19 mouse cellular contexts compared by ENCODE assay signal in genomic region chr11:94563383-94563782, GRCm38 (mm10). TPM values are rescaled to one million over a fixed set of nuclear protein-coding genes. Genes with fewer than 3 reads are reported as not detected.
A peak's percentile ranks its signal among the peaks of the same experiment; 100 is the strongest.
DNase-seq lines count a peak whose midpoint lies in the region; ATAC-seq and TF ChIP-seq lines count a peak whose summit lies in the region.
"Had no signal": no experiment of that assay in that cellular context is flagged by ENCODE, and none has a peak within 500 bp of the region (broad histone marks: within the 10 kb centered on the region; RNA-seq: fewer than 3 reads in every experiment).

No protein-coding gene starts in this region.

- H3K9me3 ChIP-seq in heart, embryonic 12.5 days (replicated peaks), result no peaks in the 10 kb centered on the region
- no peaks in the 10 kb centered on the region for H3K9me3 ChIP-seq in limb, embryonic 13.5 days
- H3K9me3 ChIP-seq: embryonic facial prominence, embryonic 10.5 days; forebrain, embryonic 13.5 days; hindbrain, embryonic 15.5 days had no signal

- peaks cover 14% of the 10 kb centered on the region for H3K4me1 ChIP-seq in heart, embryonic 12.5 days (replicated peaks)
- peaks cover 28% of the 10 kb centered on the region for H3K4me1 ChIP-seq in limb, embryonic 13.5 days
- H3K4me1 ChIP-seq in kidney, adult 2 months (ENCODE audit: control insufficient read depth, insufficient read depth, low read length), result no peaks in the 10 kb centered on the region

- peaks cover 8% of the 10 kb centered on the region for H3K36me3 ChIP-seq in heart, embryonic 12.5 days
- H3K36me3 ChIP-seq in limb, embryonic 13.5 days, result peaks cover 19% of the 10 kb centered on the region
- H3K36me3 ChIP-seq in kidney, adult 2 months (ENCODE audit: control insufficient read depth, insufficient read depth, low read length), result no peaks in the 10 kb centered on the region
- H3K36me3 ChIP-seq: hindbrain, embryonic 15.5 days had no signal

- H3K9ac ChIP-seq in heart, embryonic 12.5 days, result no peak overlapping the region
- no peak overlapping the region for H3K9ac ChIP-seq in limb, embryonic 13.5 days
- H3K9ac ChIP-seq: forebrain, embryonic 13.5 days; forebrain, postnatal 0 days; hindbrain, embryonic 15.5 days had no signal

- no peak for ATAC-seq in heart, embryonic 12.5 days (ENCODE audit: insufficient number of reproducible peaks, low FRiP score)
- ATAC-seq in limb, embryonic 13.5 days (ENCODE audit: low FRiP score, low read depth), result no peak
- ATAC-seq: Patski had no signal

- peaks cover 26% of the 10 kb centered on the region for H3K27me3 ChIP-seq in heart, embryonic 12.5 days (replicated peaks)
- H3K27me3 ChIP-seq in limb, embryonic 13.5 days, result peaks cover 32% of the 10 kb centered on the region
- no peaks in the 10 kb centered on the region for H3K27me3 ChIP-seq in kidney, adult 2 months (replicated peaks; ENCODE audit: control insufficient read depth, insufficient read depth, low read length)
- H3K27me3 ChIP-seq: Patski had no signal

- DNase-seq in heart, adult 11 months, result peak; percentile 51
- peak; percentile 32 for DNase-seq in thymus, postnatal 4 days
- no peak for DNase-seq in thymus, postnatal 36 days
- no peak for DNase-seq in layer of hippocampus, adult 8-10 months (ENCODE audit: low spot score in 2 of 2)
- no peak for DNase-seq in kidney, adult 2 months
- DNase-seq: adrenal gland, adult 2 months; adrenal gland, postnatal 25 days; cerebellum, adult 2 months; forebrain, postnatal 0 days; gastrocnemius, postnatal 10 days; heart, adult 2 months had no signal

- no peak for TF ChIP-seq CTCF in kidney, adult 2 months (conservative IDR thresholded peaks at IDR 0.05; ENCODE audit: insufficient read depth, insufficient read length, low read depth, low read length)

- no peak overlapping the region for H3K27ac ChIP-seq in heart, embryonic 12.5 days (ENCODE audit: poor library complexity, severe bottlenecking)
- H3K27ac ChIP-seq in limb, embryonic 13.5 days, result no peak overlapping the region
- no peak overlapping the region for H3K27ac ChIP-seq in kidney, adult 2 months (ENCODE audit: insufficient read depth, low read depth, low read length)
- H3K27ac ChIP-seq: forebrain, embryonic 13.5 days; heart, adult 2 months; hindbrain, embryonic 15.5 days had no signal

- WGBS in heart, embryonic 12.5 days, result 94% methylated on average over 5 of the region's 5 CpGs
- WGBS in limb, embryonic 13.5 days, result 97% methylated on average over 5 of the region's 5 CpGs
- WGBS in kidney, adult 2 months, result 91% methylated on average over 5 of the region's 5 CpGs

- no peak overlapping the region for H3K4me3 ChIP-seq in heart, embryonic 12.5 days
- no peak overlapping the region; the same call in 1 of the 2 replicates for H3K4me3 ChIP-seq in limb, embryonic 13.5 days
- H3K4me3 ChIP-seq in kidney, adult 2 months (ENCODE audit: insufficient read depth, low read depth, low read length), result no peak overlapping the region
- H3K4me3 ChIP-seq: forebrain, embryonic 13.5 days; hindbrain, embryonic 15.5 days had no signal

- H3K4me2 ChIP-seq in heart, embryonic 12.5 days, result no peak overlapping the region
- peak overlapping the region; percentile 61; the same call in 1 of the 2 replicates for H3K4me2 ChIP-seq in limb, embryonic 13.5 days (replicated peaks)

- no peak for TF ChIP-seq POLR2A in kidney, adult 2 months (IDR thresholded peaks at IDR 0.05; ENCODE audit: low read depth, low read length)

RNA-seq across cellular contexts. Expression of gene Chad, which starts 1.5 kb away (rescaled TPM):
- polyA plus RNA-seq in heart, embryonic 12.5 days (2016; fragmentation: Nextera tagmentation; extraction: Ambion mirVana), result 0.36 TPM in 1 of 2 replicates, not detected in the other
- polyA plus RNA-seq in limb, embryonic 13.5 days (2015; fragmentation: Nextera tagmentation; extraction: Ambion mirVana), result 14.1 and 17.3 TPM in 2 replicates
- total RNA-seq in layer of hippocampus, adult 8-10 months (2022), result under 1 TPM in 1 of 4 experiments, not detected in 3; 0.71 TPM
- polyA plus RNA-seq in kidney, adult 2 months (2012; rRNA removed), result 0.10 and 0.22 TPM in 2 replicates
- total RNA-seq: adrenal gland, adult 2 months; adrenal gland, postnatal 25 days; forebrain, postnatal 0 days had no signal
- polyA plus RNA-seq: heart, embryonic 11.5 days had no signal

RNA-seq across cellular contexts. Expression of gene Rsad1, which starts 14.3 kb away (rescaled TPM):
- polyA plus RNA-seq in heart, embryonic 12.5 days (2016; fragmentation: Nextera tagmentation; extraction: Ambion mirVana), result 5.1 and 5.5 TPM in 2 replicates
- 4.8 and 6.4 TPM in 2 replicates for polyA plus RNA-seq in limb, embryonic 13.5 days (2015; fragmentation: Nextera tagmentation; extraction: Ambion mirVana)
- 10 to 100 TPM; 12.3 to 14.5 (median 12.6) TPM for total RNA-seq in layer of hippocampus, adult 8-10 months (2022)
- 8.6 and 10.1 TPM in 2 replicates for polyA plus RNA-seq in kidney, adult 2 months (2012; rRNA removed)

RNA-seq across cellular contexts. Expression of gene Acsf2, which starts 38.3 kb away (rescaled TPM):
- 3.4 and 4.3 TPM in 2 replicates for polyA plus RNA-seq in heart, embryonic 12.5 days (2016; fragmentation: Nextera tagmentation; extraction: Ambion mirVana)
- polyA plus RNA-seq in limb, embryonic 13.5 days (2015; fragmentation: Nextera tagmentation; extraction: Ambion mirVana), result 7.0 and 7.5 TPM in 2 replicates
- total RNA-seq in layer of hippocampus, adult 8-10 months (2022), result 10 to 100 TPM; 17.4 to 21.5 (median 20.1) TPM
- polyA plus RNA-seq in kidney, adult 2 months (2012; rRNA removed), result 29.6 and 36.2 TPM in 2 replicates

RNA-seq across cellular contexts. Expression of gene Mycbpap, which starts 41.8 kb away (rescaled TPM):
- 9.1 and 11.5 TPM in 2 replicates for polyA plus RNA-seq in heart, embryonic 12.5 days (2016; fragmentation: Nextera tagmentation; extraction: Ambion mirVana)
- polyA plus RNA-seq in limb, embryonic 13.5 days (2015; fragmentation: Nextera tagmentation; extraction: Ambion mirVana), result 3.8 and 4.4 TPM in 2 replicates
- total RNA-seq in layer of hippocampus, adult 8-10 months (2022), result 1 to 10 TPM; 3.1 to 7.6 (median 3.5) TPM
- polyA plus RNA-seq in kidney, adult 2 months (2012; rRNA removed), result 5.0 TPM in 2 replicates
- total RNA-seq: gastrocnemius, postnatal 10 days had no signal
- polyA plus RNA-seq: inflammation-experienced regulatory T-cells, adult 6 months had no signal

Comparison
In these comparisons a context has a peak if more than half of its experiments do, and no peak if none do; other contexts are left out.
1. DNase-seq: peak in heart, adult 11 months (single experiment) and thymus, postnatal 4 days (single experiment); none in thymus, postnatal 36 days (0 of 2), layer of hippocampus, adult 8-10 months (0 of 2) and kidney, adult 2 months (single experiment).
2. RNA of gene Chad, which starts 1.5 kb away (polyA plus RNA-seq): 14.1 to 17.3 TPM in limb, embryonic 13.5 days; 0.36 TPM in heart, embryonic 12.5 days and 0.10 to 0.22 TPM in kidney, adult 2 months; every median in the first group is over 10 times any median in the second.